In the genomic region with DNA sequence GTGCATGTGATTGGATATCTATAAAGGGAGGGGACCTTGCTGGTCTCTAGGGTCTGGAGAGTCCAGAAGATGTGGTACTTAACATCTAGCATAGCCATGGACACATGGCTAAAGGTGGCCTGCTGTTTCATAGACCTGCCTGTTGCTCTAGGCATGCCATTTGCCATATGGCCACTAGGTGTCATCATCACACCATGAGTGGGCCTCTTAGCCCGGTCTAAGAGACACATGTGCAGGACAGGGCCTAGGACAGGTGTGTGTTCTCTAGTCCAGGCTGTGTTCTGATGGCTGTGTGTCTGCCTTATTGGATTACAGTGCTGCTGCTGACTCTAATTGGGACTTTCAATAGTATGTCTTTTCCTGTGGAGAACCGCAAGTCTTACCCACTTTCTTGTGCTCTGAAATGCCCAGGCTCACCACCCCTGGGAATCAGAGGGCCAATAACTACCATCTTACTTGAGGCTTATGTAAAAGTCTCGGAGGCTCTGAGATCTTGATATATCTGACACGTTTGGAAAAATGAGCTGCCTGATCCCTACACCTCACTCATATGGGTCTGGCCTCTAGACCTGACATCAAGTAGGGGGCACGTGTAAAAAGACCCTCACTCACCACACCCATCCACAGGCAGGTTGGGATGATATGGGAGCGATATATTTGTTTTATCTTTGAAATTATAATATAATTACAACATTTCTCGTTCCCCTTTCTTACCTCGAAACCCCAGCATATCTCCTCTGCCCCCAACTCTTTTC, we compare ENCODE assay signal across 8 mouse cellular contexts. TPM values are rescaled to one million over a fixed set of nuclear protein-coding genes. Genes with fewer than 3 reads are reported as not detected.
DNase-seq lines count a peak whose midpoint lies in the region; ATAC-seq and TF ChIP-seq lines count a peak whose summit lies in the region.

No protein-coding gene starts in this region.

- H3K27ac ChIP-seq in ES-Bruce4 (ENCODE audit: insufficient read depth, low read length) = no peak overlapping the region
- no peak overlapping the region for H3K27ac ChIP-seq in forebrain, embryonic 16.5 days (ENCODE audit: low read length)
- no peak overlapping the region for H3K27ac ChIP-seq in layer of hippocampus, adult 2 months
- no peak overlapping the region for H3K27ac ChIP-seq in lung, embryonic 14.5 days (ENCODE audit: low read depth)
- H3K27ac ChIP-seq in thymus, adult 2 months (ENCODE audit: control insufficient read depth, insufficient read depth, low read length) = no peak overlapping the region

- TF ChIP-seq POLR2A in ES-Bruce4 (IDR thresholded peaks at IDR 0.05; ENCODE audit: insufficient read depth, low read length) = no peak
- no peak for TF ChIP-seq POLR2A in thymus, adult 2 months (IDR thresholded peaks at IDR 0.05; ENCODE audit: control insufficient read depth, extremely low read depth, insufficient read depth, low read length, poor library complexity)

- no peak overlapping the region for H3K4me2 ChIP-seq in forebrain, embryonic 16.5 days (ENCODE audit: low read length)
- H3K4me2 ChIP-seq in lung, embryonic 14.5 days = no peak overlapping the region

- TF ChIP-seq EP300 in ES-Bruce4 (IDR thresholded peaks at IDR 0.05; ENCODE audit: insufficient read depth, low read depth, low read length) = no peak

- H3K9me3 ChIP-seq in ES-Bruce4 (replicated peaks; ENCODE audit: control insufficient read depth, insufficient read depth, low read length, poor library complexity, severe bottlenecking) = no peaks in the 10 kb centered on the region
- no peaks in the 10 kb centered on the region for H3K9me3 ChIP-seq in forebrain, embryonic 16.5 days (ENCODE audit: control insufficient read depth, low read length)
- H3K9me3 ChIP-seq in lung, embryonic 14.5 days (ENCODE audit: low read depth, low read length) = no peaks in the 10 kb centered on the region

- peak; percentile 90 for ATAC-seq in forebrain, embryonic 16.5 days
- peak; percentile 77; the same call in 1 of the 2 replicates for ATAC-seq in lung, embryonic 14.5 days (ENCODE audit: insufficient read depth)

- no peaks in the 10 kb centered on the region for H3K4me1 ChIP-seq in ES-Bruce4 (ENCODE audit: control insufficient read depth, insufficient read depth, low read length)
- H3K4me1 ChIP-seq in forebrain, embryonic 16.5 days (replicated peaks; ENCODE audit: control insufficient read depth, insufficient read depth, low read length) = no peaks in the 10 kb centered on the region
- H3K4me1 ChIP-seq in lung, embryonic 14.5 days (ENCODE audit: insufficient read depth) = no peaks in the 10 kb centered on the region
- no peaks in the 10 kb centered on the region for H3K4me1 ChIP-seq in thymus, adult 2 months (replicated peaks; ENCODE audit: control insufficient read depth, insufficient read depth, low read length)

- no peak overlapping the region for H3K4me3 ChIP-seq in ES-Bruce4 (ENCODE audit: low read depth, low read length)
- H3K4me3 ChIP-seq in forebrain, embryonic 16.5 days (replicated peaks; ENCODE audit: low read length) = no peak overlapping the region
- no peak overlapping the region for H3K4me3 ChIP-seq in layer of hippocampus, adult 2 months
- no peak overlapping the region for H3K4me3 ChIP-seq in lung, embryonic 14.5 days (ENCODE audit: low read depth, low read length)
- no peak overlapping the region for H3K4me3 ChIP-seq in thymus, adult 2 months (ENCODE audit: control insufficient read depth, insufficient read depth, low read length)

- no peaks in the 10 kb centered on the region for H3K36me3 ChIP-seq in ES-Bruce4 (ENCODE audit: control insufficient read depth, insufficient read depth, low read length, poor library complexity, severe bottlenecking)
- no peaks in the 10 kb centered on the region for H3K36me3 ChIP-seq in forebrain, embryonic 16.5 days (ENCODE audit: control insufficient read depth, insufficient read depth)
- no peaks in the 10 kb centered on the region for H3K36me3 ChIP-seq in lung, embryonic 14.5 days (ENCODE audit: insufficient read depth)
- no peaks in the 10 kb centered on the region for H3K36me3 ChIP-seq in thymus, adult 2 months (ENCODE audit: control insufficient read depth, insufficient read depth, low read length)

- peak; percentile 99 for TF ChIP-seq CTCF in ES-Bruce4 (IDR thresholded peaks at IDR 0.05; ENCODE audit: low read depth, low read length)
- peak; percentile 99 for TF ChIP-seq CTCF in layer of hippocampus, adult 2 months (conservative IDR thresholded peaks at IDR 0.05)
- TF ChIP-seq CTCF in lung, embryonic 14.5 days (IDR thresholded peaks at IDR 0.05; ENCODE audit: low read depth) = peak; percentile 100
- TF ChIP-seq CTCF in thymus, adult 2 months (IDR thresholded peaks at IDR 0.05; ENCODE audit: borderline replicate concordance, control insufficient read depth, extremely low read depth, insufficient read depth, low read length, poor library complexity) = peak; percentile 58; the same call in 1 of the 2 replicates

- H3K9ac ChIP-seq in ES-Bruce4 (ENCODE audit: low read depth, poor library complexity, severe bottlenecking) = no peak overlapping the region
- no peak overlapping the region for H3K9ac ChIP-seq in forebrain, embryonic 16.5 days (replicated peaks; ENCODE audit: low read depth, low read length)
- no peak overlapping the region for H3K9ac ChIP-seq in lung, embryonic 14.5 days

- WGBS in forebrain, embryonic 16.5 days = 59% methylated on average over 8 of the region's 8 CpGs
- WGBS in lung, embryonic 14.5 days = 49% methylated on average over 8 of the region's 8 CpGs
- 72% methylated on average over 8 of the region's 8 CpGs for WGBS in thymus, adult 2 months

- no peaks in the 10 kb centered on the region for H3K27me3 ChIP-seq in ES-Bruce4 (ENCODE audit: control insufficient read depth, insufficient read depth, low read length, poor library complexity, severe bottlenecking)
- H3K27me3 ChIP-seq in forebrain, embryonic 16.5 days (replicated peaks; ENCODE audit: control insufficient read depth, insufficient read depth, low read length) = no peaks in the 10 kb centered on the region
- no peaks in the 10 kb centered on the region for H3K27me3 ChIP-seq in lung, embryonic 14.5 days (ENCODE audit: insufficient read depth, low read length)
- no peaks in the 10 kb centered on the region for H3K27me3 ChIP-seq in thymus, adult 2 months (ENCODE audit: control insufficient read depth, insufficient read depth, low read length)

- DNase-seq in cerebellum, adult 11 months = peak; percentile 67
- DNase-seq in heart, postnatal 4 days = peak; percentile 90
- peak; percentile 58 to 84 for DNase-seq in layer of hippocampus, adult 2 months (ENCODE audit: low spot score in 2 of 2)
- peak; percentile 92 for DNase-seq in lung, embryonic 14.5 days
- peak; percentile 45 for DNase-seq in ovary, adult 18-20 months (ENCODE audit: low spot score)
- peak; percentile 79 for DNase-seq in thymus, adult 2 months

RNA-seq across cellular contexts. Expression of gene Ttc32, which starts 22.5 kb away (rescaled TPM):
- polyA plus RNA-seq in ES-Bruce4 (2011; ENCODE audit: insufficient read depth, insufficient read length, low read depth, missing spikeins) = 7.5 and 8.2 TPM in 2 replicates
- 8.9 and 12.2 TPM in 2 replicates for polyA plus RNA-seq in forebrain, embryonic 16.5 days (2015; fragmentation: Nextera tagmentation; extraction: Ambion mirVana)
- total RNA-seq in heart, postnatal 4 days (2021) = 10 to 100 TPM; 14.9 to 17.9 TPM
- 1 to 10 TPM; 4.7 to 5.3 TPM for total RNA-seq in layer of hippocampus, adult 2 months (2021)
- 22.3 and 22.6 TPM in 2 replicates for polyA plus RNA-seq in lung, embryonic 14.5 days (2014; fragmentation: Nextera tagmentation; extraction: Ambion mirVana)
- 12.6 TPM in 2 replicates for polyA plus RNA-seq in thymus, adult 2 months (2012; rRNA removed)
